Mouse (Mus musculus): Measurements from ENCODE around the gene Rabif. TPM values are rescaled to one million over a fixed set of nuclear protein-coding genes. Genes with fewer than 3 reads are reported as not detected.

The Rabif gene
- polyA plus RNA-seq, 1 experiment from 2014 or later: 73.9 TPM

GRCm38 (mm10) chr1:134556671-134557218 is 62.3 kb downstream of the Rabif start:
- Histone ChIP-seq H3K27ac (peak overlapping the region; percentile 90), H3K4me3 (replicated peaks; ENCODE audit: low read length) (peak overlapping the region; percentile 53), H3K9me3 (ENCODE audit: control insufficient read depth, low read length) (no peaks in the 10 kb centered on the region), H3K4me1 (replicated peaks; ENCODE audit: control insufficient read depth, insufficient read depth, low read length) (0 out of 2 replicates have a peak, but pooled peaks cover 4% of the 10 kb centered on the region), H3K36me3 (replicated peaks; ENCODE audit: control insufficient read depth, insufficient read depth) (no peaks in the 10 kb centered on the region), H3K9ac (peak overlapping the region; percentile 75), H3K4me2 (replicated peaks) (peak overlapping the region; percentile 74), H3K27me3 (ENCODE audit: control insufficient read depth, insufficient read depth, low read length) (no peaks in the 10 kb centered on the region)
- peak; percentile 95 for DNase-seq (ENCODE audit: low spot score)
- under 1% methylated on average over 34 of the region's 35 CpGs for WGBS
- ATAC-seq (ENCODE audit: low FRiP score): peak; percentile 95

Other genes starting within 250 kb of the Rabif start
- 0.13 and 0.17 TPM in 2 replicates for gene Myog, start 204.7 kb upstream of the Rabif start, polyA plus RNA-seq (2014; fragmentation: Nextera tagmentation; extraction: Ambion mirVana)
- gene Ppfia4, start 161.7 kb upstream of the Rabif start, polyA plus RNA-seq (2014; fragmentation: Nextera tagmentation; extraction: Ambion mirVana): 20.4 and 22.3 TPM in 2 replicates
- gene Tmem183a, start 132.7 kb upstream of the Rabif start, polyA plus RNA-seq (2014; fragmentation: Nextera tagmentation; extraction: Ambion mirVana): 134 and 140 TPM in 2 replicates
- gene 4933406M09Rik, start 108.7 kb upstream of the Rabif start, polyA plus RNA-seq (2014; fragmentation: Nextera tagmentation; extraction: Ambion mirVana): not detected in 2 replicates
- 11.1 and 13.3 TPM in 2 replicates for gene Cyb5r1, start 89.1 kb upstream of the Rabif start, polyA plus RNA-seq (2014; fragmentation: Nextera tagmentation; extraction: Ambion mirVana)
- 80.3 and 87.5 TPM in 2 replicates for gene Adipor1, start 79.3 kb upstream of the Rabif start, polyA plus RNA-seq (2014; fragmentation: Nextera tagmentation; extraction: Ambion mirVana)
- gene Klhl12, start 39.1 kb upstream of the Rabif start, polyA plus RNA-seq (2014; fragmentation: Nextera tagmentation; extraction: Ambion mirVana): 31.8 and 37.3 TPM in 2 replicates
- gene Mgat4e, start 55.0 kb downstream of the Rabif start, polyA plus RNA-seq (2014; fragmentation: Nextera tagmentation; extraction: Ambion mirVana): not detected in 2 replicates
- 83.0 TPM in 2 replicates for gene Kdm5b, start 65.5 kb downstream of the Rabif start, polyA plus RNA-seq (2014; fragmentation: Nextera tagmentation; extraction: Ambion mirVana)
- 10.1 and 10.5 TPM in 2 replicates for gene Syt2, start 152.0 kb downstream of the Rabif start, polyA plus RNA-seq (2014; fragmentation: Nextera tagmentation; extraction: Ambion mirVana)

All from hindbrain, embryonic 14.5 days (tissue).